Mouse (Mus musculus): ENCODE results near the gene Patj.

Patj gene

DNA sequence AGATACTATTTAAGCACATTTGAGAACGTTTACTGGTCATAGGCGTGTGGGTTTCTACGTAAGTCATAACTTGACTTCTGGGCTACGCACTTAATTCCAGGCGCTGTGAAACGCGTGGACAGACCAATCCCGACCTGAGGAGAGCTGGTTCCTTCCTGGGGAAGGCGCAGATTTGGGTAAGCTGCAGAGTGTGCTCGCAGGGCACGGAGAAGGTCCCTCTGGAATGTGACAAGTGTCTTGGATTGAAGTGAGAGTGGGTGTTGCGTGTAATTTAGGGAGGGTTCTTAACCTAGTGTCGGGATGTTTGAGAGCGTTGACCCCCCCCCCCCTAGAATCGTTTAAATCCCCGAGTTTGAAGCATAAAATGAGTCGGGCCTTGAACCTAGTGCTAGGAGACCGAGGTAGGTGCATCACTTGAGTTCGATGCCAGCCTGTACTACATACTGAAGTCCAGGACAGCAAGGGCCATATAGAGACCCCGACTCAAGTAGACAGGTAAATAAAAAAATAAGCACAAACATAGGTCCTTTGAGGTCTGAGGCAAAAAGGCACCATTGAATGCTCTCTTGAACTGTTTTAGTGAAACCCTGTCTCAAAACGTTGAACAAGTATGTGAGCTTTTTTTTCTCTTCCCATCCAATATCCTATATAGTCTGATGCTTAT lies 331.8 kb downstream of the Patj start:
- no peak for DNase-seq (ENCODE audit: low spot score)

DNA sequence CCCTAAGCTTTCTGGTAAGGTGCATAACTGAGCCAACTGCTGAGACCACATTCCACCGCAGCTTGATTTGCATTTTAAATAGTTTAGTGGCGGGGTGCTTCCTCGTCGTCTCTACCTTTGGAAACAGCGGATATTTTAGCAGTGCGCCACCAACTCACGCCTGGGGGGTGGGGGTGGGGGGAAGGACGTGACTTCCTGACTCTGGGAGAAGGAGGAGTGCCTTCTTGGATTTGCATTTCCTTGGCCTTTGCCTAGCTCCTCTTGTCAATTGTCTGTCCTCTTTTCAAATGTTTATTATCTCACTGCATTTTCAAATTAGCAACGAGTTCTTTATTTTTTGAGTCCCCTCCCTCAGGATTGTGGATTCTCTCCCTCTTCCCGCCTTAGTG lies 332.4 kb downstream of the Patj start:
- DNase-seq (ENCODE audit: low spot score) = no peak

DNA sequence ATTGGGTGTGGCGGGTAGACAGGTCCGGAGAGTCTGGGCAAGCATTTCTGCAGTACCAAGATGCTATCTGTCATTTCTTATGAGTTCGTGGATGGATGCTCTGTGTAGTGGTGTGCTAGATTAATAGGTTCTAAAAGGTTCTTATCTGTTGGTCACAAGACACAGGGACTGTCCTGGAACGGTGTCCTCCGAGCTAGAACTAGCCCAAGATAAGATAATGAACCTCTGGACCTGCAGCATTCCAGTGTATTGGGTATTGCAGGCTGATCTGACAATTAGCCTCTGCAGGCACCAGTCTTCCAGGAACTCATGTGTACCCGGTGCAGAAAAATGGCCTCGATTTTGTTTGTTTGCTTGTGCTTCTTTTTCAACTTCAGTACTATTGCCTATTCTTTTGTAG lies 333.1 kb downstream of the Patj start:
- DNase-seq (ENCODE audit: low spot score) = no peak

DNA sequence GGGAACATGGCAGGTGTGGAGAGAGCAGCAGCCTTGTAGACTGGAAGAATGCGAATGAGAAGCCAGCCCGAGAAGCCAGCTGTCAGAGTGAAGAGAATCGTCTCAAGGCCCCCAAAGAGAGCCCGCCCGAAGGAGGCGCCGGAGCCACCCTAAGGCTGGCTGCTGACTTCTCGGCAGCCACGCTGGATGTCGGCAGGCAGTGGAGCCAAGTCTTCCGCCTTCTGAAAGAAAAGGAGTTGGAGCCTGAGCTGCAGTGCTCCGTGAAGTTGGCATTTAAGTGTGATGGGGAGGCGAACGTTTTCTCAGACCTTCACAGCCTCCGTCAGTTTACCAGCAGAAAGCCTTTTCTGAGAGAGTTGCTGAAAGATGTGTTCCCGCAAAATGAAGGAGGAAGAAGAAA lies 338.1 kb downstream of the Patj start:
- DNase-seq (ENCODE audit: low spot score) = no peak

- no peak for DNase-seq (ENCODE audit: low spot score)
These were observed 344.2 kb downstream of the Patj start for GRCm38 (mm10) chr4:98739753-98740152.

DNA sequence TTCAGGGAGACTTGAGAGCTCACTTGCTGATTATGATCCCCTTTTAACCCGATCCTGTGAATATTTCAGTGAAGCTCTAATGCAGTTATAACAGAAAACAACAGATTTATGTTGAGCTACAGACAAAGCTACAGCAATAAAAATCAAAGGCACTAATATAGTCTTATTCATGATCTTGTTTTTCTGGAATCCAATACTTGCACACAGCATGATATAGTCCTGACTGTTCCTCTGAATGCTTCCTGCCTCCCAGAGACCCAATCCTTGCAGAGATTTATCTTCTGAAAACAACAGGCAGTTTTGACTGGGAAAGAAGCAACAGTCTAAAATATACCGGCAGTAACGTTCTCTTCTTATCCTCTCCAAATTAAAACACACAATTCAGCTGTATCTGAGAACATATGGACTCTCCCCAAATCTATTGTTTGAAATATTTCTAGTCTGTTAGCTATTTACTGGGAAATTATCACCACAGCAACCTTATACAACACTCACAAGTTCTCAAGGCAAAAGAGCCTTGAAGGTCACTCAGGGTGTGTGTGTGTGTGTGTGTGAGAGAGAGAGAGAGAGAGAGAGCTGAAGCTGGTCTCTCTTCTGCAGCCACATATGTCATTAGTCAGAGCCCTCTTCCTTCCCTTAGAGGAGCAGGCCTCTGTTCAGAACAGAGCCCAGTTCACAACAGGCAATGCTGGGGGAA lies 347.8 kb downstream of the Patj start:
- DNase-seq (ENCODE audit: low spot score) = no peak

DNA sequence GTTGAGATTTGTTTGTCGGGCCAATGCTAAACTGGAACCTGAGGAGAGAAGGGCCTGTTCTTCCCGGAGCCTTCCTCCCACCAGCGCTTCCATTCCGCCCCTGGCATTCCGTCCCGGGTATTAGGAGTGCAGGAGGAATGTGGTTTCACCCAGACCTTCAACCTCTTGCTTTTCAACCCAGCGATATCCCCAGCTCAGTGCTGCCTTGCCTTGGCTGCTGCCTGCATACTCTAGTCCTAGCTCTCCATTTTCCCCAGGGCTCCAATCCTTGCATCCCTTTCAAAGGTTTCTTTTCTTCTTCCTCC lies 348.3 kb downstream of the Patj start:
- DNase-seq (ENCODE audit: low spot score) = no peak

DNA sequence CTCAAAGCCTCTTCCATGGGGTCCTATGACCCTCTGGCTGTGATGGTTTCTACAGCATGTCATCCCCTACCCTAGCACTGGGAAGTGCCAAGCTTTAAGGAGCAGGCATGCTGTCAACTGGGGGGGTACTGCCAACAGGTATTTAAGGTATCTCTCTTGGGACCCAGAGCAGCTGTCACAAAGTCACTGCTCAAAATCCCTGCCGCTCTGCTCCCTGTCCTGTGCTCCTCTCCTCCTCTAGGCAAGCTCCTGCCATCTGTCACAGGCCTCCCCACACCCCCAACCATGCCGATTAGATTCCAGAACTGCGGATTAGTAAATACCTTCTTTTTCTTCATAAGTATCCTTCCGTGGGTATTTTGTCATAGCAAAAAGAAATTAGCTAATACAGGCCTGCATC lies 358.9 kb downstream of the Patj start:
- DNase-seq (ENCODE audit: low spot score) = no peak

DNA sequence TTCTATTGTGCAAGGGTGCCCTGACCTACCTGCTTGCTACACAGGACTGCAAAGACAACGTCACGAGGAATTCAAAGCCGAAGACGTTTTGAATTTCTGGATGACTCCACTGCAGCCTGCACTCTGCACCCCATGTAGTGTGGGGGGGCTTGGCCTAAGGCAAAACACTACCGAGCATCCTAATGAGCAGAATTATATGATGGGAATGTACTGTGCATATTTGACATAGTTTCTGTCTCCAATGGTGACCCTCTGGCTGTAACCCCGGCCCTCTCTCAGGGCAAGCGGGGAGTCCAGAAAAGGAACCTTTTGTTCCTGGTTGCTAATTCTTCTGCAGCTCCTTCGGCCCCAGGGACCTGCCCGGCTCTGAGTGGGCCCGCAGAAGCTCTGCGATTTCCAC lies 360.6 kb downstream of the Patj start:
- no peak for DNase-seq (ENCODE audit: low spot score)

- peak; percentile 12 for DNase-seq (ENCODE audit: low spot score)
These were observed 362.6 kb downstream of the Patj start for GRCm38 (mm10) chr4:98758012-98758821.

- no peak for DNase-seq (ENCODE audit: low spot score)
These were observed 363.4 kb downstream of the Patj start for GRCm38 (mm10) chr4:98758872-98759518.

DNA sequence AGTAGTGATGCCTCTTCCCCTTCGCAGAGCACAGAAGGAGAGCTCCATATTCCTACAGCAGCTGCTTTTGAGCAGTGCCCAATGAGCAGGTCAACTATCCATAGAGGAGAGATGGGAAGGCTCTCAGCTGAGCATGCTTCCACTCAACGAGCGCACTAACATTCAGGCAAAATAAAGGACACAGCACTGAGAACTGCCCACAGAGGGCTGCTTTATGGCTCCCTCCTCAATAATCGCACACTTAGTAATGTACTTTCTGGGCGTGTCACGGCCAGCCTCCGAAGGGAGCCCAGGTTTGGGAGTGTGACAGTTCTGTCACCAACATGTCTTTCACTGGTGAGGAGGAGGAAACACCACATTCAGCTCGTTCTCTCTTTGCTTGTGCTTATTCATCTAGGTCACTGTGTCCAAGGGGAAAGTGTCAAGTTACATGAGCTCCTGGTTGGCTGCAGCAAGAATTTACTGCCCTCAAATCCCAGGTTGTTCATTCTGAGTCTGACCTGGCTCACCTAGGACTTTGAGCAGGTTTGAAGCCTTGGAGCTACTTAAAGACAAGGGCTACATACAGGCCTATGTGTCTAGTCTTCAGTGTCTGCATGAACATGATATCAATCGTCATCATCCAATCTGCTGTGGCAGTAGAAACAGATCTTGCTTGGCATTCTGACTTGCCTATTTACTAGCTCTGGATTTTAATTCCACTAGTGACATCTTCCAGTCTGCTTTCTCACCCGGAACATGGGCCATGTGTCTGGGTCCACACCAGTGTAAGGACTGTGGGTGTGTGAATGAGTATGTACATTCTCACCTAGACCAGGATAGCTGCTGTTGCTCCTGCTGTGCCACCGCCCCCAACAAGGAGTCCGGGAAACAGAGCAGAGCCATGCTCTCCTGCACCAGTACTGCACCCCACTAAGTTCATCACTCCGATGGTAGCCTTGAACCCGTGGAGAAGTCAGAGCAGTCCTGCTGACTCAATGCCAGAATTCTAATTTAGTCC lies 371.8 kb downstream of the Patj start:
- DNase-seq (ENCODE audit: low spot score) = no peak

All from layer of hippocampus, adult 9-10 months (tissue).